Mouse (Mus musculus): ENCODE results near the gene Sgcg. TPM values are rescaled to one million over a fixed set of nuclear protein-coding genes. Genes with fewer than 3 reads are reported as not detected.

Gene Sgcg
- polyA plus RNA-seq, 1 experiment from 2014 or later: 41.0 TPM

- Histone ChIP-seq H3K27ac (replicated peaks in 1 of 2; ENCODE audit: control insufficient read depth in 1 of 2, insufficient read depth in 1 of 2, low read depth in 2 of 2, low read length in 2 of 2) (no peak overlapping the region), H3K4me1 (ENCODE audit: control insufficient read depth in 2 of 2, insufficient read depth in 2 of 2, low read length in 2 of 2) (peaks cover 2 to 4% of the 10 kb centered on the region in 2 experiments; a peak in 2 of 4 replicates), H3K4me2 (ENCODE audit: low read length) (no peak overlapping the region), H3K36me3 (ENCODE audit: control insufficient read depth, insufficient read depth, low read length) (no peaks in the 10 kb centered on the region; the same call in 1 of the 2 replicates), H3K9me3 (ENCODE audit: control insufficient read depth, low read length) (no peaks in the 10 kb centered on the region), H3K9ac (ENCODE audit: low read length) (no peak overlapping the region), H3K4me3 (ENCODE audit: control insufficient read depth in 1 of 2, insufficient read depth in 1 of 2, low read depth in 1 of 2, low read length in 2 of 2) (no peak overlapping the region), H3K27me3 (ENCODE audit: control insufficient read depth, insufficient read depth, low read length) (no peaks in the 10 kb centered on the region)
- 90% methylated on average over 4 of the region's 4 CpGs for WGBS
- ATAC-seq (ENCODE audit: insufficient number of reproducible peaks, insufficient read depth, low FRiP score, low read depth): no peak
Observed at GRCm38 (mm10) chr14:61230179-61230578, 28.1 kb downstream of the Sgcg start.

DNA sequence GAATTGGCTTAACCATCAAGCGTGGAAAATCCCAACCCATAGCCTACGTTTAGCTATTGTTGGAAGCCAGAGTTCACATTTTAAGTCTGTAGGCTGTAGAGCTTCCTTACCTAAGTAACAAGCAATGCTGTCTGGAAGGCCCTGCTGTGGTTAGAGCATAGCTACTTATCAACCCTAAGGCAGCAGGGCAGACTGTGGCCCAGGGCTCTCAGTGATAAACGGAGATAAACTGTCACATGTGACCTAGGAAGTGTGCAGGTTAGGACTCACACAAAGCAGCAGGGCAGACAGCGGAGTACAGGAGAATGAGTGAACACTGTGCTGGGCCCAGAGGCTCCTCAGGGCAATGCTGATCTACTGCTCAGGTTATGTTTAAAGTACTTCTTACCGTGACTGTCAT, 28.5 kb downstream of the Sgcg start:
- 58% methylated on average over 5 of the region's 5 CpGs for WGBS
- Histone ChIP-seq H3K4me3 (ENCODE audit: control insufficient read depth in 1 of 2, insufficient read depth in 1 of 2, low read depth in 1 of 2, low read length in 2 of 2) (no peak overlapping the region), H3K4me2 (ENCODE audit: low read length) (no peak overlapping the region), H3K27ac (replicated peaks in 1 of 2; ENCODE audit: control insufficient read depth in 1 of 2, insufficient read depth in 1 of 2, low read depth in 2 of 2, low read length in 2 of 2) (no peak overlapping the region), H3K4me1 (ENCODE audit: control insufficient read depth in 2 of 2, insufficient read depth in 2 of 2, low read length in 2 of 2) (peaks cover 2 to 4% of the 10 kb centered on the region in 2 experiments; a peak in 2 of 4 replicates), H3K36me3 (ENCODE audit: control insufficient read depth, insufficient read depth, low read length) (no peaks in the 10 kb centered on the region; the same call in 1 of the 2 replicates), H3K9me3 (ENCODE audit: control insufficient read depth, low read length) (no peaks in the 10 kb centered on the region), H3K27me3 (ENCODE audit: control insufficient read depth, insufficient read depth, low read length) (no peaks in the 10 kb centered on the region), H3K9ac (ENCODE audit: low read length) (no peak overlapping the region)
- ATAC-seq (ENCODE audit: insufficient number of reproducible peaks, insufficient read depth, low FRiP score, low read depth): no peak

- Histone ChIP-seq H3K9me3 (ENCODE audit: control insufficient read depth, low read length) (no peaks in the 10 kb centered on the region), H3K4me2 (ENCODE audit: low read length) (no peak overlapping the region), H3K9ac (ENCODE audit: low read length) (no peak overlapping the region), H3K4me3 (ENCODE audit: control insufficient read depth in 1 of 2, insufficient read depth in 1 of 2, low read depth in 1 of 2, low read length in 2 of 2) (no peak overlapping the region), H3K27ac (replicated peaks in 1 of 2; ENCODE audit: control insufficient read depth in 1 of 2, insufficient read depth in 1 of 2, low read depth in 2 of 2, low read length in 2 of 2) (no peak overlapping the region), H3K27me3 (ENCODE audit: control insufficient read depth, insufficient read depth, low read length) (no peaks in the 10 kb centered on the region), H3K4me1 (ENCODE audit: control insufficient read depth in 2 of 2, insufficient read depth in 2 of 2, low read length in 2 of 2) (peaks cover 6 to 8% of the 10 kb centered on the region in 2 experiments), H3K36me3 (ENCODE audit: control insufficient read depth, insufficient read depth, low read length) (no peaks in the 10 kb centered on the region)
- no peak for ATAC-seq (ENCODE audit: insufficient number of reproducible peaks, insufficient read depth, low FRiP score, low read depth)
- WGBS: 63% methylated on average over 1 of the region's 1 CpGs
Observed at GRCm38 (mm10) chr14:61226151-61226550, 32.1 kb downstream of the Sgcg start.

DNA sequence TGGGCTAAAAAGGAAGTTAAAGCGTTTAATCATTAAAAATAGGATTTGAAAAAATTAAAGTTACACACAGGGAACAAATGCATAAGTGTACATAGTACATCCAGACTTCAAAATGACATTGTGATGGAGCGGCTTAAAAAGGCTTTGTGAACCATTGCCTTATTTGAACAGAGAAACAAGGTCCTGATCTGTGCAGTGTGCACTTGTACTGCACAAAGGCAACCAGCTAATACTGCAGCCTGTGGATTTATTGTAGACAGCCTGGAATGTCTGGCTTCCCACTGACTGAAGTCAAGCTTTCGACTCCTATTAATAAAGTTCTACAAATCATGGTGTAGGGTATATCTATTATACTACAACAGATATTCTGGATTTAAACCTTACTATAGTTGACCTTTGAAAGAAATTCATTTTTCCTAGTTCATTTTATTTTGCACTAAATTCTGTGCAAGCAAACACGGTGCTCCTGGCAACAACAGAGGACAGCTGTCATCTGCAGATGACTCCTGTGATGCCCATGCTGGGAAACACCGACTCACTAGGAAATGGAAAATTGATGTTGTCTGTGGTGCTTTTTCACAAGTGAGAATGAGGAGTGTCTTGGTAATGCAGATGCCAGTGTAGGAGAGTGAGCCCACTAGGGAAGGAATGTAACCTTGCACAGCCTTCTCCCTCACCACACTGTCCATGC, 33.8 kb downstream of the Sgcg start:
- Histone ChIP-seq H3K4me2 (ENCODE audit: low read length) (no peak overlapping the region), H3K36me3 (ENCODE audit: control insufficient read depth, insufficient read depth, low read length) (no peaks in the 10 kb centered on the region), H3K9me3 (ENCODE audit: control insufficient read depth, low read length) (no peaks in the 10 kb centered on the region), H3K4me3 (ENCODE audit: control insufficient read depth in 1 of 2, insufficient read depth in 1 of 2, low read depth in 1 of 2, low read length in 2 of 2) (no peak overlapping the region), H3K27ac (replicated peaks in 1 of 2; ENCODE audit: control insufficient read depth in 1 of 2, insufficient read depth in 1 of 2, low read depth in 2 of 2, low read length in 2 of 2) (peak overlapping the region; percentile 24 to 40; a peak in 3 of 4 replicates), H3K9ac (ENCODE audit: low read length) (no peak overlapping the region), H3K27me3 (ENCODE audit: control insufficient read depth, insufficient read depth, low read length) (no peaks in the 10 kb centered on the region), H3K4me1 (ENCODE audit: control insufficient read depth in 2 of 2, insufficient read depth in 2 of 2, low read length in 2 of 2) (peaks cover 4 to 5% of the 10 kb centered on the region in 2 experiments; a peak in 3 of 4 replicates)
- WGBS: 56% methylated on average over 5 of the region's 5 CpGs
- no peak for ATAC-seq (ENCODE audit: insufficient number of reproducible peaks, insufficient read depth, low FRiP score, low read depth)

GRCm38 (mm10) chr14:61223740-61224139, 34.5 kb downstream of the Sgcg start:
- Histone ChIP-seq H3K9ac (ENCODE audit: low read length) (no peak overlapping the region), H3K9me3 (ENCODE audit: control insufficient read depth, low read length) (no peaks in the 10 kb centered on the region), H3K27me3 (ENCODE audit: control insufficient read depth, insufficient read depth, low read length) (no peaks in the 10 kb centered on the region), H3K36me3 (ENCODE audit: control insufficient read depth, insufficient read depth, low read length) (no peaks in the 10 kb centered on the region), H3K4me1 (ENCODE audit: control insufficient read depth in 2 of 2, insufficient read depth in 2 of 2, low read length in 2 of 2) (peaks cover 4 to 5% of the 10 kb centered on the region in 2 experiments; a peak in 3 of 4 replicates), H3K4me2 (ENCODE audit: low read length) (no peak overlapping the region), H3K4me3 (ENCODE audit: control insufficient read depth in 1 of 2, insufficient read depth in 1 of 2, low read depth in 1 of 2, low read length in 2 of 2) (no peak overlapping the region), H3K27ac (replicated peaks in 1 of 2; ENCODE audit: control insufficient read depth in 1 of 2, insufficient read depth in 1 of 2, low read depth in 2 of 2, low read length in 2 of 2) (peak overlapping the region; percentile 24 to 40; a peak in 2 of 4 replicates)
- ATAC-seq (ENCODE audit: insufficient number of reproducible peaks, insufficient read depth, low FRiP score, low read depth): no peak
- WGBS: 31% methylated on average over 4 of the region's 4 CpGs

DNA sequence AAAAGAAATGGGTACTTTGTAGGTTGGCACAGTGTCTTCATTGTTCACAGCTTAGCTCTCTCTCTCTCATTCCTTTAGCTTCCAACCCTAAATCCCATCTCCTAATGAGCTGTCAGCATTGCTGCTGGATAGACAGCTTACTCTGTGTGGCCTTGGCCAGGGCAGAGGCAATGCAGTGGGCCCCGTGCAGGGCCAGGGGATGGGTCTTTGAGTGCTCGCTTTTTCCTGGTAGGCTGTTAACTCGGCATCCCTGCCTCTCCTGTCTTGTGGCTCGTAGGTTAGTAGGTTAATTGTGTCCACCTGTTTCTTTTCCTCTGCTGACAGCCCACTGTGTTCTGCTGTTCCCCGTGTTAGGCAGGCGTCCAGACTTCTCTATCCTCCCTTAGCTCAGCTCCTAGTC, 35.8 kb downstream of the Sgcg start:
- Histone ChIP-seq H3K9me3 (ENCODE audit: control insufficient read depth, low read length) (no peaks in the 10 kb centered on the region), H3K9ac (ENCODE audit: low read length) (no peak overlapping the region), H3K27ac (replicated peaks in 1 of 2; ENCODE audit: control insufficient read depth in 1 of 2, insufficient read depth in 1 of 2, low read depth in 2 of 2, low read length in 2 of 2) (no peak overlapping the region), H3K4me1 (ENCODE audit: control insufficient read depth in 2 of 2, insufficient read depth in 2 of 2, low read length in 2 of 2) (peaks cover 4 to 5% of the 10 kb centered on the region in 2 experiments; a peak in 3 of 4 replicates), H3K4me3 (ENCODE audit: control insufficient read depth in 1 of 2, insufficient read depth in 1 of 2, low read depth in 1 of 2, low read length in 2 of 2) (no peak overlapping the region), H3K4me2 (ENCODE audit: low read length) (no peak overlapping the region), H3K36me3 (ENCODE audit: control insufficient read depth, insufficient read depth, low read length) (no peaks in the 10 kb centered on the region), H3K27me3 (ENCODE audit: control insufficient read depth, insufficient read depth, low read length) (no peaks in the 10 kb centered on the region)
- ATAC-seq (ENCODE audit: insufficient number of reproducible peaks, insufficient read depth, low FRiP score, low read depth): no peak
- 48% methylated on average over 6 of the region's 6 CpGs for WGBS

DNA sequence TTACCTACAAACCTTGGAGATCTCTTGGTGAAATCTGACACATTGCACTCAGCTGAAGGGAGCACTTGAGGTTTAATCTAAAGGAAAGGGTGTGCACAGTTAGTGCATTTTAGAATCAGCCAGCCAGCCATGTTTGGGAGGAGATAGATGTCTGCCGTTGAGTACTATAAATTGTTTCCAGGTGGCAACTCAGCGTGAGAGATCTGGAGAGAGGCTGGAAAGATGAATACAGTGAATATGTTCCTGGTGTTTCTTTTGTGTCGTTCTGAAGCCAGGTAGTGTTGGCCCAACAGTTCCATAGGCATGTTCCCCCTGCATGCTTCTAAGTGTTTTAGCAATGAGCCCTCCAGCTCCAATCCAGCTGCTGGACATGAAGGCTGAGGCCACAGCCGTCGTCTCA, 37.1 kb downstream of the Sgcg start:
- H3K27me3 ChIP-seq (ENCODE audit: control insufficient read depth, insufficient read depth, low read length): no peaks in the 10 kb centered on the region
- H3K9me3 ChIP-seq (ENCODE audit: control insufficient read depth, low read length): no peaks in the 10 kb centered on the region
- H3K36me3 ChIP-seq (ENCODE audit: control insufficient read depth, insufficient read depth, low read length): no peaks in the 10 kb centered on the region
- 74% methylated on average over 5 of the region's 5 CpGs for WGBS
- no peak overlapping the region for H3K9ac ChIP-seq (ENCODE audit: low read length)
- no peak overlapping the region for H3K4me2 ChIP-seq (ENCODE audit: low read length)
- no peak for ATAC-seq (ENCODE audit: insufficient number of reproducible peaks, insufficient read depth, low FRiP score, low read depth)
- no peak overlapping the region for H3K27ac ChIP-seq (replicated peaks in 1 of 2; ENCODE audit: control insufficient read depth in 1 of 2, insufficient read depth in 1 of 2, low read depth in 2 of 2, low read length in 2 of 2)
- peaks cover 4 to 5% of the 10 kb centered on the region in 2 experiments; a peak in 3 of 4 replicates for H3K4me1 ChIP-seq (ENCODE audit: control insufficient read depth in 2 of 2, insufficient read depth in 2 of 2, low read length in 2 of 2)
- H3K4me3 ChIP-seq (ENCODE audit: control insufficient read depth in 1 of 2, insufficient read depth in 1 of 2, low read depth in 1 of 2, low read length in 2 of 2): no peak overlapping the region

- ATAC-seq (ENCODE audit: insufficient number of reproducible peaks, insufficient read depth, low FRiP score, low read depth): no peak
- Histone ChIP-seq H3K27ac (replicated peaks in 1 of 2; ENCODE audit: control insufficient read depth in 1 of 2, insufficient read depth in 1 of 2, low read depth in 2 of 2, low read length in 2 of 2) (no peak overlapping the region), H3K4me1 (ENCODE audit: control insufficient read depth in 2 of 2, insufficient read depth in 2 of 2, low read length in 2 of 2) (no peaks in the 10 kb centered on the region), H3K9me3 (ENCODE audit: control insufficient read depth, low read length) (no peaks in the 10 kb centered on the region), H3K9ac (ENCODE audit: low read length) (no peak overlapping the region), H3K4me3 (ENCODE audit: control insufficient read depth in 1 of 2, insufficient read depth in 1 of 2, low read depth in 1 of 2, low read length in 2 of 2) (no peak overlapping the region), H3K36me3 (ENCODE audit: control insufficient read depth, insufficient read depth, low read length) (peaks cover 66% of the 10 kb centered on the region), H3K4me2 (ENCODE audit: low read length) (no peak overlapping the region), H3K27me3 (ENCODE audit: control insufficient read depth, insufficient read depth, low read length) (no peaks in the 10 kb centered on the region)
- WGBS: 85% methylated on average over 6 of the region's 6 CpGs
Observed at GRCm38 (mm10) chr14:61211754-61212153, 46.5 kb downstream of the Sgcg start.
